Mouse (Mus musculus) MEL (cell line): ENCODE results near the gene Slc25a21. TPM values are rescaled to one million over a fixed set of nuclear protein-coding genes. Genes with fewer than 3 reads are reported as not detected.

Source experiments
- DNase-seq: peaks from one replicate; pipeline ENCODE4 v3.0.0; 2011; ENCODE audit warnings: low read depth, low spot score
- H3K27ac ChIP-seq: 2 replicates; pipeline ENCODE4 v1.5.1; 2012; ENCODE audit warnings: low read depth, mild to moderate bottlenecking, control low read depth, low read length, moderate library complexity; ENCODE audit not compliant: control insufficient read depth
- H3K27me3 ChIP-seq, 2 experiments: fragments of 150-350 bp in 1 of 2; sonication (generic) in 1 of 2; 2 replicates each; pipeline ENCODE4 v1.6.1; 2012; ENCODE audit warnings: low read length in 2 of 2, mild to moderate bottlenecking in 2 of 2, improper control_type of control experiment in 1 of 2, moderate library complexity in 1 of 2; ENCODE audit not compliant: insufficient read depth in 2 of 2, control insufficient read depth in 1 of 2
- H3K36me3 ChIP-seq, 2 experiments: 2 replicates each; pipeline ENCODE4 v1.6.1; 2012 to 2014; ENCODE audit warnings: low read length in 2 of 2, improper control_type of control experiment in 1 of 2, inconsistent platforms in 1 of 2, mild to moderate bottlenecking in 1 of 2; ENCODE audit not compliant: insufficient read depth in 2 of 2, control insufficient read depth in 1 of 2
- H3K4me1 ChIP-seq, 2 experiments: fragments of 150-350 bp in 1 of 2; sonication (generic) in 1 of 2; 2 replicates each; pipeline ENCODE4 v1.6.1; 2012; ENCODE audit warnings: low read length in 2 of 2, improper control_type of control experiment in 1 of 2, mild to moderate bottlenecking in 1 of 2; ENCODE audit not compliant: insufficient read depth in 2 of 2, control insufficient read depth in 1 of 2
- H3K4me3 ChIP-seq, 2 experiments: fragments of 150-350 bp in 1 of 2; sonication (generic) in 1 of 2; 2 replicates each; pipeline ENCODE4 v1.5.1; 2012; ENCODE audit warnings: low read depth in 2 of 2, low read length in 2 of 2, mild to moderate bottlenecking in 2 of 2, moderate library complexity in 2 of 2, control low read depth in 1 of 2, improper control_type of control experiment in 1 of 2; ENCODE audit not compliant: control insufficient read depth in 1 of 2, insufficient read depth in 1 of 2
- H3K79me2 ChIP-seq: 2 replicates; pipeline ENCODE4 v1.6.1; 2012; ENCODE audit warnings: mild to moderate bottlenecking, low read length, moderate library complexity; ENCODE audit not compliant: control insufficient read depth, poor library complexity, insufficient read depth
- H3K9ac ChIP-seq: 2 replicates; pipeline ENCODE4 v1.6.1; 2012; ENCODE audit warnings: low read depth, mild to moderate bottlenecking, control low read depth, low read length, moderate library complexity; ENCODE audit not compliant: control insufficient read depth, poor library complexity, severe bottlenecking
- H3K9me3 ChIP-seq: fragments of 150-350 bp; sonication (generic); replicated peaks from 2 replicates; pipeline ENCODE4 v1.6.1; 2012; ENCODE audit warnings: mild to moderate bottlenecking, low read length, improper control_type of control experiment, moderate library complexity; ENCODE audit not compliant: insufficient read depth
- BHLHE40 ChIP-seq: IDR thresholded peaks from 2 replicates; pipeline ENCODE4 v1.6.1; 2012; ENCODE audit warnings: low read depth, mild to moderate bottlenecking, inconsistent platforms, low read length, improper control_type of control experiment, borderline replicate concordance
- CHD1 ChIP-seq: IDR thresholded peaks from 2 replicates; pipeline ENCODE4 v1.6.1; 2012; ENCODE audit warnings: low read depth, mild to moderate bottlenecking, inconsistent platforms, low read length, improper control_type of control experiment
- CTCF ChIP-seq, 3 experiments: IDR thresholded peaks in 2 of 3; conservative IDR thresholded peaks in 1 of 3; 2 replicates each; pipeline ENCODE4 v1.5.1; 2011 to 2012; ENCODE audit warnings: low read length in 3 of 3, low read depth in 2 of 3, mild to moderate bottlenecking in 2 of 3, improper control_type of control experiment in 1 of 3, inconsistent platforms in 1 of 3, mixed read lengths in 1 of 3, moderate library complexity in 1 of 3; ENCODE audit not compliant: control insufficient read depth in 1 of 3, insufficient read depth in 1 of 3, poor library complexity in 1 of 3, severe bottlenecking in 1 of 3
- E2F4 ChIP-seq: IDR thresholded peaks from 2 replicates; pipeline ENCODE4 v1.6.1; 2011; ENCODE audit warnings: low read depth, low read length, improper control_type of control experiment, borderline replicate concordance
- ELF1 ChIP-seq: IDR thresholded peaks from 2 replicates; pipeline ENCODE4 v1.6.1; 2014; ENCODE audit warnings: low read depth, mild to moderate bottlenecking, inconsistent platforms, low read length, improper control_type of control experiment, moderate library complexity
- EP300 ChIP-seq, 2 experiments: IDR thresholded peaks; 2 replicates each; pipeline ENCODE4 v1.6.1; 2011; ENCODE audit warnings: improper control_type of control experiment in 2 of 2, low read length in 2 of 2, low read depth in 1 of 2, mild to moderate bottlenecking in 1 of 2
- ETS1 ChIP-seq: IDR thresholded peaks from 2 replicates; pipeline ENCODE4 v1.6.1; 2012; ENCODE audit warnings: low read depth, mild to moderate bottlenecking, inconsistent platforms, low read length, improper control_type of control experiment, moderate library complexity
- GABPA ChIP-seq: IDR thresholded peaks from 2 replicates; pipeline ENCODE4 v1.6.1; 2012; ENCODE audit warnings: low read depth, mild to moderate bottlenecking, inconsistent platforms, low read length, improper control_type of control experiment, moderate library complexity
- GATA1 ChIP-seq: IDR thresholded peaks from 2 replicates; pipeline ENCODE4 v1.6.1; 2011; ENCODE audit warnings: low read depth, low read length, improper control_type of control experiment
- HCFC1 ChIP-seq: IDR thresholded peaks from 2 replicates; pipeline ENCODE4 v1.6.1; 2012; ENCODE audit warnings: low read depth, mild to moderate bottlenecking, inconsistent platforms, low read length, improper control_type of control experiment, moderate library complexity
- JUND ChIP-seq: IDR thresholded peaks from 2 replicates; pipeline ENCODE4 v1.6.1; 2011; ENCODE audit warnings: low read depth, mild to moderate bottlenecking, improper control_type of control experiment, low read length
- KAT2A ChIP-seq: conservative IDR thresholded peaks from 2 replicates; pipeline ENCODE4 v1.6.1; 2012; ENCODE audit warnings: low read depth, low read length, improper control_type of control experiment, inconsistent platforms
- MAFK ChIP-seq: IDR thresholded peaks from 2 replicates; pipeline ENCODE4 v1.6.1; 2011; ENCODE audit warnings: low read depth, mild to moderate bottlenecking, low read length, improper control_type of control experiment, borderline replicate concordance
- MAX ChIP-seq: IDR thresholded peaks from 2 replicates; pipeline ENCODE4 v1.6.1; 2011; ENCODE audit warnings: low read length, improper control_type of control experiment
- MAZ ChIP-seq: IDR thresholded peaks from 2 replicates; pipeline ENCODE4 v1.6.1; 2012; ENCODE audit warnings: low read depth, mild to moderate bottlenecking, inconsistent platforms, low read length, improper control_type of control experiment
- MEF2A ChIP-seq: IDR thresholded peaks from 2 replicates; pipeline ENCODE4 v1.6.1; 2014; ENCODE audit warnings: low read depth, mild to moderate bottlenecking, inconsistent platforms, low read length, improper control_type of control experiment; ENCODE audit not compliant: poor library complexity, insufficient replicate concordance, severe bottlenecking; ENCODE audit errors: extremely low read depth
- MXI1 ChIP-seq: IDR thresholded peaks from 2 replicates; pipeline ENCODE4 v1.6.1; 2011; ENCODE audit warnings: mild to moderate bottlenecking, low read depth, low read length, improper control_type of control experiment
- MYB ChIP-seq: IDR thresholded peaks from 2 replicates; pipeline ENCODE4 v1.6.1; 2011; ENCODE audit warnings: mild to moderate bottlenecking, low read depth, low read length, improper control_type of control experiment
- MYC ChIP-seq: IDR thresholded peaks from 2 replicates; pipeline ENCODE4 v1.6.1; 2011; ENCODE audit warnings: low read depth, mild to moderate bottlenecking, low read length, improper control_type of control experiment, moderate library complexity
- NELFE ChIP-seq: IDR thresholded peaks from 2 replicates; pipeline ENCODE4 v1.6.1; 2011; ENCODE audit warnings: low read depth, low read length, improper control_type of control experiment
- NRF1 ChIP-seq: IDR thresholded peaks from 2 replicates; pipeline ENCODE4 v1.6.1; 2014; ENCODE audit warnings: low read depth, mild to moderate bottlenecking, inconsistent platforms, low read length, improper control_type of control experiment, moderate library complexity; ENCODE audit not compliant: poor library complexity, insufficient read depth, severe bottlenecking
- POLR2A ChIP-seq, 2 experiments: IDR thresholded peaks; 2 replicates each; pipeline ENCODE4 v1.6.1; 2011 to 2012; ENCODE audit warnings: low read length in 2 of 2, mild to moderate bottlenecking in 2 of 2, control low read depth in 1 of 2, improper control_type of control experiment in 1 of 2, low read depth in 1 of 2, moderate library complexity in 1 of 2; ENCODE audit not compliant: control insufficient read depth in 1 of 2, insufficient read depth in 1 of 2, poor library complexity in 1 of 2
- POLR2AphosphoS2 ChIP-seq: IDR thresholded peaks from 2 replicates; pipeline ENCODE4 v1.6.1; 2011; ENCODE audit warnings: low read length, improper control_type of control experiment
- POLR2AphosphoS5 ChIP-seq: IDR thresholded peaks from 2 replicates; pipeline ENCODE4 v1.6.1; 2012; ENCODE audit warnings: low read depth, borderline replicate concordance, mild to moderate bottlenecking, inconsistent platforms, low read length, moderate library complexity, mixed read lengths
- RAD21 ChIP-seq: IDR thresholded peaks from 2 replicates; pipeline ENCODE4 v1.6.1; 2011; ENCODE audit warnings: mild to moderate bottlenecking, low read depth, low read length, improper control_type of control experiment
- RCOR1 ChIP-seq: IDR thresholded peaks from 2 replicates; pipeline ENCODE4 v1.6.1; 2012; ENCODE audit warnings: low read depth, mild to moderate bottlenecking, inconsistent platforms, low read length, improper control_type of control experiment
- SIN3A ChIP-seq: IDR thresholded peaks from 2 replicates; pipeline ENCODE4 v1.6.1; 2012; ENCODE audit warnings: low read length, improper control_type of control experiment, inconsistent platforms
- SMC3 ChIP-seq: IDR thresholded peaks from 2 replicates; pipeline ENCODE4 v1.6.1; 2011; ENCODE audit warnings: low read depth, low read length, improper control_type of control experiment
- TAL1 ChIP-seq: IDR thresholded peaks from 2 replicates; pipeline ENCODE4 v1.6.1; 2012; ENCODE audit warnings: mild to moderate bottlenecking, inconsistent platforms, low read length, moderate library complexity, mixed read lengths
- TBP ChIP-seq: IDR thresholded peaks from 2 replicates; pipeline ENCODE4 v1.8.0; 2011; ENCODE audit warnings: low read depth, low read length, improper control_type of control experiment
- TCF12 ChIP-seq: IDR thresholded peaks from 2 replicates; pipeline ENCODE4 v1.6.1; 2014; ENCODE audit warnings: low read depth, mild to moderate bottlenecking, inconsistent platforms, low read length, improper control_type of control experiment, moderate library complexity
- UBTF ChIP-seq: IDR thresholded peaks from 2 replicates; pipeline ENCODE4 v1.6.1; 2012; ENCODE audit warnings: low read depth, mild to moderate bottlenecking, inconsistent platforms, low read length, improper control_type of control experiment, moderate library complexity, borderline replicate concordance; ENCODE audit not compliant: insufficient read depth
- USF1 ChIP-seq: IDR thresholded peaks from 2 replicates; pipeline ENCODE4 v1.6.1; 2014; ENCODE audit warnings: low read depth, mild to moderate bottlenecking, inconsistent platforms, low read length, improper control_type of control experiment, moderate library complexity
- USF2 ChIP-seq, 2 experiments: IDR thresholded peaks; 2 replicates each; pipeline ENCODE4 v1.6.1; 2011 to 2012; ENCODE audit warnings: improper control_type of control experiment in 2 of 2, low read length in 2 of 2, borderline replicate concordance in 1 of 2, inconsistent platforms in 1 of 2, low read depth in 1 of 2, mild to moderate bottlenecking in 1 of 2; ENCODE audit not compliant: insufficient read depth in 1 of 2
- ZC3H11A ChIP-seq: IDR thresholded peaks from 2 replicates; pipeline ENCODE4 v1.6.1; 2012; ENCODE audit warnings: low read depth, mild to moderate bottlenecking, inconsistent platforms, low read length, improper control_type of control experiment
- ZKSCAN1 ChIP-seq: IDR thresholded peaks from 2 replicates; pipeline ENCODE4 v1.6.1; 2012; ENCODE audit warnings: low read depth, mild to moderate bottlenecking, inconsistent platforms, low read length, improper control_type of control experiment, moderate library complexity
- ZNF384 ChIP-seq: IDR thresholded peaks from 2 replicates; pipeline ENCODE4 v1.6.1; 2012; ENCODE audit warnings: low read depth, mild to moderate bottlenecking, inconsistent platforms, low read length, improper control_type of control experiment
- polyA plus RNA-seq, 2 experiments: library from polyadenylated mRNA; stranded (reverse) in 1 of 2; unstranded in 1 of 2; fragments of >175 nt in 1 of 2; fragments of >200 nt in 1 of 2; gene quantifications; 2 replicates each; pipeline versions ENCODE4 v1.2.1 to v1.2.4; 2012; ENCODE audit warnings: low replicate concordance in 2 of 2, low read depth in 1 of 2; ENCODE audit not compliant: insufficient read length in 2 of 2, insufficient read depth in 1 of 2, missing spikeins in 1 of 2
- total RNA-seq: library from RNA; depleted of rRNA; stranded (reverse); fragments of 300-350 nt; gene quantifications from 2 replicates; pipeline ENCODE4 v1.2.3, GENCODE M21; 2012

The Slc25a21 gene
- total and polyA plus RNA-seq, 3 experiments, result 14.7 to 18.3 TPM; not detected in 1

- Histone ChIP-seq H3K4me1 (peaks cover 3 to 13% of the 10 kb centered on the region in 2 experiments; a peak in 2 of 4 replicates), H3K27ac (peak overlapping the region; percentile 64), H3K4me3 (peak overlapping the region; percentile 54 to 56), H3K9me3 (no peaks in the 10 kb centered on the region), H3K79me2 (no peaks in the 10 kb centered on the region), H3K27me3 (no peaks in the 10 kb centered on the region), H3K9ac (peak overlapping the region; percentile 35), H3K36me3 (peaks cover 0 to 10% of the 10 kb centered on the region in 2 experiments; a peak in 2 of 4 replicates)
- DNase-seq, result peak; percentile 93
- TF ChIP-seq POLR2AphosphoS5 (no peak), ZKSCAN1 (no peak), EP300 (IDR thresholded peaks at IDR 0.05; ENCODE audit: low read depth in 1 of 2, low read length in 2 of 2) (peak; percentile 84 to 96), TBP (peak; percentile 58; the same call in 1 of the 2 replicates), HCFC1 (peak; percentile 66; the same call in 1 of the 2 replicates), ZC3H11A (no peak), USF1 (no peak), MXI1 (0 out of 2 replicates have a peak, but pooled peaks have one; percentile 10), CTCF (IDR thresholded peaks at IDR 0.05 in 2 of 3, conservative IDR thresholded peaks at IDR 0.05 in 1 of 3; ENCODE audit: control insufficient read depth in 1 of 3, insufficient read depth in 1 of 3, low read depth in 2 of 3, low read length in 3 of 3, poor library complexity in 1 of 3, severe bottlenecking in 1 of 3) (no peak), MAZ (no peak), NELFE (no peak), SIN3A (peak; percentile 80), POLR2AphosphoS2 (no peak), RAD21 (no peak), MEF2A (no peak), BHLHE40 (no peak; the same call in 1 of the 2 replicates), TAL1 (no peak), UBTF (no peak), ZNF384 (no peak; the same call in 1 of the 2 replicates), MAFK (peak; percentile 73; the same call in 1 of the 2 replicates), NRF1 (no peak), RCOR1 (peak; percentile 95), USF2 (IDR thresholded peaks at IDR 0.05; ENCODE audit: borderline replicate concordance in 1 of 2, insufficient read depth in 1 of 2, low read depth in 1 of 2, low read length in 2 of 2) (no peak), GABPA (no peak), E2F4 (no peak), TCF12 (peak; percentile 40; the same call in 1 of the 2 replicates), POLR2A (IDR thresholded peaks at IDR 0.05; ENCODE audit: control insufficient read depth in 1 of 2, insufficient read depth in 1 of 2, low read depth in 1 of 2, low read length in 2 of 2, poor library complexity in 1 of 2) (peak in 1 of 2 experiments; percentile 48; a peak in 1 of 4 replicates), MAX (no peak), MYC (peak; percentile 72; the same call in 1 of the 2 replicates), ELF1 (peak; percentile 87), JUND (no peak), SMC3 (no peak), GATA1 (peak; percentile 96), MYB (no peak), ETS1 (peak; percentile 91), KAT2A (no peak; the same call in 1 of the 2 replicates), CHD1 (no peak)
Measured at GRCm38 (mm10) chr12:56677620-56678019, 519.7 kb downstream of the Slc25a21 start.
